Mouse (Mus musculus) ovary, postnatal 10 days (tissue): ENCODE measurements around the gene Gm10663.

Source experiments
- DNase-seq: peaks from one replicate; pipeline ENCODE4 v3.0.0; 2022; ENCODE audit warnings: low spot score

Gene Gm10663

DNA sequence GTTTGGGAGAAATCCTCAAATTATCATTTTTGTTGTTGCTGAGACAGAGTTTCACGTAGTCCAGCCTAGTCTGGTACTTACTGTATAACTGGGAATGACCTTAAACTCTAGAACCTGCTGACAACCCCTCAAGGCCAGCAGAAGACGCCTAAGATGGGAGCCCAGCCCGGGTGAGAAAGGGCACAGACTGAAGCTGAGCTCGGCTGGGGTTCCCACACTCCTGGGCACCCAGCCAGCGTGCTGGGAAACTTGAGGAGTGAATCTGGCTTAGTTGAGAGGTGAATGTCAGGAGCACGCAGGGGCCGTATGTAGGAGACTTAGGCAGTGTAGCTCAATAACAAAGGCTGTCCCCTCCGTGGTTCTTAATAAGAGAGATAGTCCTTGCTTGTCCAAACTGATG is 12.9 kb downstream of the Gm10663 start:
- DNase-seq = no peak

DNA sequence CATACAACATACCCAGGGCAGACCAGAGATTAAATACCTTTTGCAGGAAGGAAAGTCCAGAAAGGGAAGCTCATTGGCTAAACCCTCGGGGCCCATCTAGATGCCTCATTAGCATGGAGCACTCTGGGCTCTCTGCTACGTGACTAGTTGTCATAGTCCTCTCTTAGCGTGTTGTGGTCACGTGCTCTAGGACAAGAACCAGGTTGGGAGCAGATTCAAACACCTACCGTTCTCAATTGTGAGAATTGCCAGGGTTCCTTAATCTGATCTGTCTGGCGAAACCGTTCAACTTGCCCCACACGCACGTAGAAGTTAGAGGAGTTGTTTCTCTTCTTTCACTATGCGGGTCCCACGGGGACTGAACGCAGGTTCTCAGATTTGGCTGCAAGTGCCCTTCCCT is 13.3 kb downstream of the Gm10663 start:
- no peak for DNase-seq

DNA sequence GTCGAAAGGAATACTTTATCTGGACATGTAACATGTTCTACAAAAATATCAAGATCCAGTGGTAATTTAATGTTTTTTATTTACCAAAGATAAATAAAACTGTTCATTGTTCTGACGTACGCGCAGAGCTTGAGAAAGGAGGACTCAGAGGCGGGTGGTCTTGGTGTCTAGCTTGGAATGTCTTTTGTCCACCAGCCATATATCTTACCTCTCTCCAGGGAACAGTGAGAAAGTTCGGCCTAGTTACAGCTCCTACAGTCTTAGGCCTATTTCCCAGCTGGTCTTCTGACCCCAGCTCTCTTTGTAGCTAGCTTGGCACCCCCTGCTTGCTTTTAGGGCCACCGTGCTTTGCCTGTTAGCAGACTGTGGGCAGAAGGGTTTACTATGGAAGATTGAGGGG is 14.9 kb downstream of the Gm10663 start:
- no peak for DNase-seq

DNA sequence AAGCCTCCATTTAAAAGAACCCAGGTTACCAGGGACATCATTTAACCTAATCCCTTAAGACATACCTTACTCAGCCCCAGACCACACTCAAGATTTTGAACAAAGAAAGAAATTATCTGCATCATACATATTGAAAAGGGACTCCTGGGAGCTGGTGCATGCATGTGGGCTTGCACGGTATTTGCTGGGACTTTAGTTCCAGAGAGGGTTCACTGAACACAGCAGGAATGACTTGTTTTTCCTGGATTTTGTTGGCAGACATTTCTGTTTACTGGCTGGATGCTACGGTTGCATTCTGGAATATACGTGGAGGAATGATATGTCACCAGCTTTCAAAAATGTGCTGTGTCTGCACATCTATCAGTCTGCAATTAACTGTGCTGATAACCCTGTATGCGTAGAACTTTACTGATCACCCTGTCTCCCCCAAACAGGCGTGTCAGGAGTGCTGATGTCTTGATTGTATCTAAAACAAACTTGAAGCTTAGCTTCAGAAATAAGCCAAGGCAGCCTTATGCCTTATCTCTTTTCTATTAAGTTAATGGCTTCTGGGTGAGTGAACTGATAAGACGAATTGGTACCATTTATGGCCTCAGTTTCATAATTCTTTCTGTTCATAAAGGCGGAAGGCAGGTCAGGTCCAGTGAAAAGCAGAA is 23.1 kb downstream of the Gm10663 start:
- no peak for DNase-seq

DNA sequence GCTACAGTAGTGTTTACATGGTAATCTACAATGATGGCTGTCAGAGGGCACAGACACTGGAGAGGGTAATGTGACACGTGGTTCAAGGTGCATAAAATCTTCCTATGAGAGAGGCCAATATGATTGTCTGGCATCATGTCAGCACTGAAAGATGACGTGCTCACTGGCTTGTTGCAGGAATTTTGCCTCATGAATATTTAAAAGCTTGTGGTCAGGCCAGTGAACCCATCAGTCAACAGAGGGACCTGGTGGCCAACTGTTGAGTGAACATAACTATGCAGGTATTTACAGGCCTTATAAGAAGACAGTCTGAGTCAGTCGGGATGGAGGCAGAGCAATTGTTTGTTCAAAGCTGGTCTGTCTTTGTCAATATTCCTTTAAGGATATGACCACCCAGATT is 24.9 kb downstream of the Gm10663 start:
- no peak for DNase-seq

DNA sequence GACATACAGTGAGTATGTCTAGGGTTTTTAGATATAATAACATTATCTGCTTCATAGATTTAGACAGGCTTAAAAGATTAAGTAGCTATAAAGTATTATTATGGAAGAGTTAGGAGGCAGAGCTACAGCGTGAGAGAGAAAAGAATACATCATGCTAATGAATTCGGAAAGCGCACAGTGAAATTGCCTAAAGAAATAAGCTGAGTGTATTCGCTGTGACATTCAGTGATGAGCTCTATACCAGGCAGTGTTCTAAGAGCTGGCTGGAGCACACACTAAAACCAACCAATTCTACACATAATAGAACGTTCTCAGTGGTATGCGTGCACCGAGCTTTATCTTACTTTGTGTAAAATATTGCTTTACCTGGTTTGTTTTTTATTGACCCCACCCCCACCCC is 28.8 kb downstream of the Gm10663 start:
- DNase-seq = no peak

DNA sequence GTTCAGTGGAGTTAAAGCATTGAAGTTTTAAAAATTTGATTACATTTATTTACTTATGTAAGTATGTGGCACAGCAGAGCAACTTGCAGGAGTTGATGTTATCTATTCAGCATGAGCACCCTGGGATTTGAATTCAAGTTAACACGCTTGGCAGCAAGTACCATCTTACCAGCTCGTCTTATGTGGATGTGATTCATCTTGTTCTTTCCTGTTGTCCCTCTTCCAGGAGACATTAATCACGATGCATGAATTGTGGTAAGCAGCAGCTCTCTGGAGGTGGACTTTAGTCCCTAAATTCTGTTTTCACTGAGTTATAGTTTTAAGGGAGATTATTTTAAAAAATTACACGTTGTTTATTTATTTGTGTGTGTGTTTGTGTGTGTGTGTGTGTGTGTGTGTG is 29.2 kb downstream of the Gm10663 start:
- DNase-seq = no peak

DNA sequence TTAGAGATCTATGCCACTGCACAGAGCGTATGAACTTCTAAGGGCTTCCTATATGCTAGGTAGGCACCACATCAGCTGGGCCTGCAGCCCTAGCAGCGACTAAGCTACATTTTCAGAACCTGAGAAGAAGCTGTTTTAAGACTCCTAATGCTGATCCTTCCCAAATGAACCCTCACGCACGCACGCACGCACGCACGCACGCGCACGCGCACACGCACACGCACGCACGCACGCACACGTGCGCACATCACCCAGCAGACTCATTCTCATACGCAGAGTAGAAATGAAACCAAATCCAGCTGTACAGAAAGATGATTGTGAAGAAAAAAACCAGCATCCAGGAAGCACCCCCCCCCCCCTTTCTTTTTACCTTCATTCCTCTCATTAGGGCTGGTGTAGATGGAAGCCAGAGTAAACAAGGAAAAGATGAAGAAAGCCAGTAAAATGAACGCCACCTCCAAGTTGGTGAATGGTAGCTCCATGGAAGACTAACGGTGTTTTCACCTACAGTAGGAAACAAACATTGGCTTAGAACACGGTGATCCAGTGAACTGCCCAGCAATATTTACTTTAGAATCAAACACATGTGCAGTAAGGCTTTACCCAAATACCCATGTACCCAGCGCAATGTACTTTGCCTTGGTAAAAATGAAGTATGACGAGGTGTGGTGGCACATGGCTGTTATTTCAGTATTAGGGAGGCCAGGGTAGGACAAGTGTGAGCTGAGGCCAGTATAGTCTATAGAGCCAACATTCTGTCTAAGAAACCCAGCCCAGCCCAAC is 33.3 kb downstream of the Gm10663 start:
- no peak for DNase-seq

DNA sequence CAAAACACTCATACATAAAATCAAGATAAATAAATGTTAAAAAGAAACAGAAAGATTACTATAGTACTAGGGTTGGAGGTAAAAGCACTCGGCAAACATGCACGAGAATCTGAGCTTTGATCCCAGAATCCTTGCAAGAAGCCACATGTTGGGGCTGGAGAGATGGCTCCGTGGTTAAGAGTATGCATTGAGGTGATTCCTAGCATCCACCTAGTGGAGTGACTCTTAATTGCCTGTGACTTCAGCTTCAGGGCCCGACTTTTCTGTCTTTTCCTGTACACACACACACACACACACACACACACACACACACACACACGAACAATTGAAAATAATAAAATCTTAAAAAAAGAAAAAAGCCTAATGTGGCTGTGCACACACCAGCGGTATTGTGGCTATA is 34.1 kb downstream of the Gm10663 start:
- DNase-seq = no peak

DNA sequence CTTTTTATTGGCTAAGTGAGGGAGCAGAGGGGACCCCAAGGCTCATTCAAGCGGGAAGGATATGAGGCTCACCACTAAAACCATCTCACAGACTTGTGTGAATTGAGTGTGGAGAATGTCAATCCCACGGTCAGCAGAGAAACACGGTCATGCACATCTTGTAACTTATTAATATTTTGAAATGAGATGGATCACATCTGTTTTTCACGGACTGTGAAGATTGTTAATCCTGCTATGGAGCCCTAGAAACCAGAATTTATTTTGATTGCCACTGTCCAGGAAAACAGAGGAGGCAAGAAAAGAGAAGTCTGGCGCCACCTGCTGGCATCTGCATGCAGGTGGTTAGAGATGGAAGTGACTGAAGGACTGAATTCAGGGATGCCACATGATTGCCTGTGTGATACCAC is 35.5 kb downstream of the Gm10663 start:
- DNase-seq = peak; percentile 27

DNA sequence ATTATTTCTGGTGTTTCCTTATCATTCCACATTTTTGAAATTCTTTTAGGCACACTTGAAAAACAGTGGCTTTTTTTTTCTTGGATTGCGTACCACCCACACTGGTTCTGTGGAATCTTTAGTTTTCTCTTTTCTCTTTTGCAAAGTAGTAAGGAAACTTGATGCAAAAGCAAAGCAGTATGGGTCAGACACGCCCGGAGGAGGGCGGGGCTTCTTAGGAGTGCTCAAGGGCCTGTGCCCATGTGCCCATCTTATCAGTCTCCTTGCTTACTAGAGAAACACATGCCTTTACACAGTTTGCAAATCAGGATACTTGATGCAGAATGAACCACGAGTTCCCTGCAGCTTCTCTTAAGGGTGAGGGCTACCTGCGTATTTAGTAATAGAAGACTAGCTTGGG is 37.3 kb downstream of the Gm10663 start:
- DNase-seq = no peak

DNA sequence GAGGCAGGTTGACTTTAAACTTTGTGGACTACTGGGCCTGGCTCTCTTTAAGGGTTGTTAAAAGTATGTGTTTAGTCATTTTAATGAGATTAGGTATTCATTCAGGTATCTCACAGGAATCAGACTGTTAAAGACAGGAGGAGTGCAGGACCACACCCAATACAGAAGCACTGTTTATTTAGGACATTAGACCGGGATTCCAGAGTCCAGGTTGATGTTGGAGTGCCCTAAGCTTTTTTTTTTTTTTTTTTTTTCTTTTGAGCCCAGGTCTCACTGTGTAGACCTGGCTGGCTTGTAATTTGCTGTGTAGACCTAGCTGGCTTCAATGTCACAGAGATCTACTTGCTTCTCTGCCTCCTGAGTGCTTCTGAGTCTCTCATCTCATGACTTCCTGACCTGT is 51.2 kb downstream of the Gm10663 start:
- DNase-seq = no peak

DNA sequence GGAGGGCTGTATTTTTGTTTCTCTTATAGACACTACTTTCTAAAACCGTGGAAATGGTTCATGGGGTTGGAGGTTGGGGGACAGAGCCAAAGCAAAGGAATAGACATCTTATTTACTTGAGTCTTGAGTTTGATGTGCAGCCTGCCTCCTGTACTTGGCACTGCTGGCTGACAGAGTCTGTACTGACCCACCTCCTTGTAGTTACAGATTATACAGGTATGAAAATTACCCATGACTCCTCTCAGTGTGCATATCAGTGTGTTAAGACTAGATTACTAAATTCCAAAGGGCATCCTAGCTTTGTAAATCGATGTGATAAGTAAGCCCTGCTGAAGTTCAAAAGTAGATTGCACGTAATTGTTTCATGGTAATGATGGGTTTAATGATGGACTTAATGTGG is 51.6 kb downstream of the Gm10663 start:
- no peak for DNase-seq
